Mouse (Mus musculus): ENCODE measurements around the gene Dnm3. TPM values are rescaled to one million over a fixed set of nuclear protein-coding genes. Genes with fewer than 3 reads are reported as not detected.
A peak's percentile ranks its signal among the peaks of the same experiment; 100 is the strongest.
"Not testable (repeated sequence)": the region's sequence is repeated elsewhere in the genome, so short reads cannot be mapped to it uniquely, and the experiment has no call there.

The Dnm3 gene
- total and polyA plus RNA-seq, 3 experiments: 1.5 to 7.8 (median 5.9) TPM

GRCm38 (mm10) chr1:162388442-162389165 is 89.2 kb downstream of the Dnm3 start:
- peak in 1 of 2 experiments; percentile 25 for DNase-seq
- peak overlapping the region; percentile 10; the same call in 1 of the 2 replicates for H3K4me3 ChIP-seq
- intact Hi-C loops (cut with DNase I): loop anchor here (1.0 kb wide), 1 partner anchor 26 kb away; no protein-coding TSS in a partner anchor
- no peaks in the 10 kb centered on the region for H3K27me3 ChIP-seq (ENCODE audit: control insufficient read depth, insufficient read depth, low read length)
- 37% methylated on average over 5 of the region's 5 CpGs for WGBS
- H3K36me3 ChIP-seq (ENCODE audit: control insufficient read depth, insufficient read depth, low read length): peaks cover 2% of the 10 kb centered on the region; the same call in 1 of the 2 replicates
- no peaks in the 10 kb centered on the region for H3K79me2 ChIP-seq (replicated peaks; ENCODE audit: control insufficient read depth, insufficient read depth, low read length)
- peak overlapping the region; percentile 8 for H3K27ac ChIP-seq
- no peak for TF ChIP-seq CTCF (IDR thresholded peaks at IDR 0.05)
- peak; percentile 23; the same call in 1 of the 2 replicates for TF ChIP-seq POLR2A (IDR thresholded peaks at IDR 0.05; ENCODE audit: insufficient read depth, low read depth, low read length)
- no peak overlapping the region; the same call in 1 of the 2 replicates for H3K9ac ChIP-seq (ENCODE audit: low read depth, low read length)
- peaks cover 14% of the 10 kb centered on the region for H3K4me1 ChIP-seq (ENCODE audit: control insufficient read depth, insufficient read depth, low read length)

GRCm38 (mm10) chr1:162373068-162373467 is 104.8 kb downstream of the Dnm3 start:
- H3K27me3 ChIP-seq (ENCODE audit: control insufficient read depth, insufficient read depth, low read length); H3K79me2 ChIP-seq (replicated peaks; ENCODE audit: control insufficient read depth, insufficient read depth, low read length); H3K9ac ChIP-seq (ENCODE audit: low read depth, low read length); H3K4me3 ChIP-seq; H3K36me3 ChIP-seq (ENCODE audit: control insufficient read depth, insufficient read depth, low read length); H3K4me1 ChIP-seq (ENCODE audit: control insufficient read depth, insufficient read depth, low read length); H3K27ac ChIP-seq; DNase-seq: not testable (repeated sequence)
- intact Hi-C loops (cut with DNase I): loop anchor here (5.0 kb wide), 1 partner anchor 109 kb away; no protein-coding TSS in a partner anchor
- 69% methylated on average over 1 of the region's 1 CpGs for WGBS

- Histone ChIP-seq H3K27me3 (ENCODE audit: control insufficient read depth, insufficient read depth, low read length) (no peaks in the 10 kb centered on the region), H3K27ac (no peak overlapping the region), H3K9ac (ENCODE audit: low read depth, low read length) (no peak overlapping the region), H3K79me2 (replicated peaks; ENCODE audit: control insufficient read depth, insufficient read depth, low read length) (no peaks in the 10 kb centered on the region), H3K4me1 (ENCODE audit: control insufficient read depth, insufficient read depth, low read length) (no peaks in the 10 kb centered on the region), H3K4me3 (no peak overlapping the region), H3K36me3 (ENCODE audit: control insufficient read depth, insufficient read depth, low read length) (no peaks in the 10 kb centered on the region)
- WGBS: 45% methylated on average over 4 of the region's 4 CpGs
- intact Hi-C loops (cut with DNase I): loop anchor here (5.0 kb wide), 1 partner anchor 113 kb away; no protein-coding TSS in a partner anchor
- TF ChIP-seq EP300 (IDR thresholded peaks at IDR 0.05; ENCODE audit: insufficient read depth, low read depth, low read length) (no peak), POLR2A (IDR thresholded peaks at IDR 0.05; ENCODE audit: insufficient read depth, low read depth, low read length) (no peak), CTCF (IDR thresholded peaks at IDR 0.05) (no peak)
- DNase-seq: no peak
Observed at GRCm38 (mm10) chr1:162369726-162370125, 108.1 kb downstream of the Dnm3 start.

DNA sequence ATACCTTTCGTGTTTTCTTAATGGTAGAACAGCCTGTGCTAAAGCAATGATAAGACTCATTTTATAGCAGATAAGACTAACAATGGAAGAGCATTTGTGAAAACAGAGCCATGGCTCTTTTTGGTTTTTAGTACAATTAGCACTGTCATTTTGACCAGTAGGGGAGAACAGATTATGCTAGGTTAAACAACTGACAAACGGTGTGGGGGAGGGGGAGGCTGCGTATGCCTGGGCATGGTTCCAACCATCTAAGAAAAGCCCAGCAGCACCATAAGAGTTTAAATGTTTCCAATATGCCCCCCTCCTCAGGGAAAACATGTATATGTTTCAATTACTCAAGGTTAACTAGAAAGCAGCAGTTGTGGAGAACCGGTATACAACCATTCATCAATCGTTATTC is 115.9 kb downstream of the Dnm3 start:
- Histone ChIP-seq H3K9ac (ENCODE audit: low read depth, low read length) (no peak overlapping the region), H3K4me3 (no peak overlapping the region), H3K27ac (no peak overlapping the region), H3K79me2 (replicated peaks; ENCODE audit: control insufficient read depth, insufficient read depth, low read length) (no peaks in the 10 kb centered on the region; the same call in 1 of the 2 replicates), H3K36me3 (ENCODE audit: control insufficient read depth, insufficient read depth, low read length) (no peaks in the 10 kb centered on the region), H3K27me3 (ENCODE audit: control insufficient read depth, insufficient read depth, low read length) (no peaks in the 10 kb centered on the region), H3K4me1 (ENCODE audit: control insufficient read depth, insufficient read depth, low read length) (no peaks in the 10 kb centered on the region)
- TF ChIP-seq CTCF (IDR thresholded peaks at IDR 0.05) (peak; percentile 21), POLR2A (IDR thresholded peaks at IDR 0.05; ENCODE audit: insufficient read depth, low read depth, low read length) (no peak)
- no peak for DNase-seq
- intact Hi-C loops (cut with DNase I): no loop called here
- WGBS: 28% methylated on average over 5 of the region's 5 CpGs

DNA sequence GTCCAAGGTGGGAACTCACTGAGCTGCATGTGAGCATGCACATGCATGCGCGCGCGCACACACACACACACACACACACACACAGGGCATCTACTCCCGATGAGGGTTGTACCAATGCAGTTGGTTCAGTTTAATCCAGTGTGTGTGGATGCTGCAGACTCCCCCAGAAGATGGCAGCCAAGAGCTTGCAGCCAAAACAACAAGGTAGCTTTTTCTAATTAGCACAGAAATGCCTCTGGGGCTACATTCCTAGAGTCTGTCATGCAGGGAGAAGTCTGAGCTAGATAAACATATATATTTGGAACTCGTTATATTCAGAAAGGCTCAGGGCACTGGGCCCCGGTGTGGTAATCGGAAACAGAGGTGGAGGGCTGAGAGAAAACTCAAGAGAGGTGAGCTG is 118.6 kb downstream of the Dnm3 start:
- Histone ChIP-seq H3K27ac (no peak overlapping the region), H3K27me3 (ENCODE audit: control insufficient read depth, insufficient read depth, low read length) (no peaks in the 10 kb centered on the region), H3K4me1 (ENCODE audit: control insufficient read depth, insufficient read depth, low read length) (no peaks in the 10 kb centered on the region), H3K9ac (ENCODE audit: low read depth, low read length) (no peak overlapping the region), H3K4me3 (no peak overlapping the region), H3K79me2 (replicated peaks; ENCODE audit: control insufficient read depth, insufficient read depth, low read length) (no peaks in the 10 kb centered on the region; the same call in 1 of the 2 replicates), H3K36me3 (ENCODE audit: control insufficient read depth, insufficient read depth, low read length) (no peaks in the 10 kb centered on the region)
- DNase-seq: peak; percentile 19 to 44
- intact Hi-C loops (cut with DNase I): loop anchor here (10.0 kb wide), 3 partner anchors 116 to 306 kb away; partner anchors contain the start of gene Dnm3
- TF ChIP-seq CTCF (IDR thresholded peaks at IDR 0.05) (peak; percentile 78), EP300 (IDR thresholded peaks at IDR 0.05; ENCODE audit: insufficient read depth, low read depth, low read length) (no peak)
- WGBS: 53% methylated on average over 8 of the region's 8 CpGs

DNA sequence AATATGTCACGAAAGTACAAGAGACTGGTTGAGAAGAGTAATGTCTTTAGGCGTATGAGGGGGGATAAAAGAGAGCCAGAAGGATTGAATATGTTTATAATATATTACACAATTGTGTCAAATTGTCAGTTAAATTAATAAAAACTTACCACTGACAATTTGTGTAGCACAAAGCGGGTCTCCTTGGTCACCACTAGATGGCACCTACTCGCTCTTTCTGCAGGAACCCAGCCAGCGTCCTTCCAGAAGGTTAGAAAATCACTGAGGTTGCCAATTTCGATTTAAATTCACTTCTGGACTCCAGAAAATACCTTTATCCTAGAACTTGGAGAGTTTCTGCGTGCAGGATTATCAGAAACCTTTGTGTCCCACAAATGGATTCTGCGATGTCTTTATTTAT is 119.8 kb downstream of the Dnm3 start:
- TF ChIP-seq EP300 (IDR thresholded peaks at IDR 0.05; ENCODE audit: insufficient read depth, low read depth, low read length) (no peak), CTCF (IDR thresholded peaks at IDR 0.05) (peak; percentile 83)
- Histone ChIP-seq H3K4me1 (ENCODE audit: control insufficient read depth, insufficient read depth, low read length) (no peaks in the 10 kb centered on the region), H3K27me3 (ENCODE audit: control insufficient read depth, insufficient read depth, low read length) (no peaks in the 10 kb centered on the region), H3K4me3 (no peak overlapping the region), H3K27ac (no peak overlapping the region), H3K79me2 (replicated peaks; ENCODE audit: control insufficient read depth, insufficient read depth, low read length) (no peaks in the 10 kb centered on the region), H3K9ac (ENCODE audit: low read depth, low read length) (no peak overlapping the region), H3K36me3 (ENCODE audit: control insufficient read depth, insufficient read depth, low read length) (no peaks in the 10 kb centered on the region)
- 35% methylated on average over 8 of the region's 8 CpGs for WGBS
- intact Hi-C loops (cut with DNase I): loop anchor here (10.0 kb wide), 3 partner anchors 117 to 307 kb away; partner anchors contain the start of gene Dnm3
- DNase-seq: peak in 1 of 2 experiments; percentile 22

All from heart, adult 2 months (tissue).